Mouse (Mus musculus): ENCODE measurements around the gene Atp5mpl. TPM values are rescaled to one million over a fixed set of nuclear protein-coding genes. Genes with fewer than 3 reads are reported as not detected.

The Atp5mpl gene
- polyA plus RNA-seq (2012; rRNA removed), result 91.8 and 126 TPM in 2 replicates

DNA sequence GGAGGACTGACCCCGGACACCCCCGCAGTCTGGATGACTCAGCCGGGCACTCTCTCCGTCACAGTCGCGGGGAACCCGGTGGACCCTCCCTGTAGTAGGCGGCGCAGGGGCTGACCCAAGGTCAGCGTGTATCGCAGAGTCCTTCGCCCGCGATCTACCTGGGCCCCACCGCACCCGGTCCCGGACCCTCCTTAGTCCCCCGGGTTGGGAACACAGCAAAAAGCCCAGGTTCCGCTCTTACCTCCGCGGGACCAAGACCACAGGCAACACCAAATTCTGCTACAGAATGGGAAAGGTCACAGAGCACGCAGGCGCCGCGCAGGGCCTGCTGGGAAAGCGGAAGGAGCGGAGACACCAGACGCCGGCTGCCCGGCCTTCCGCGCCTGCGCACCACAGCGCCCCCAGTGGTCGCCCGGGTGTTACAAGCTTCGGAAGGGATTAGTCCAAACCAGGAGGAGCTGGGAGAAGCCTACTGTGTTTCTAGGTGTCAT lies at the start of gene Atp5mpl:
TSS of gene Atp5mpl (minus strand) at position 295 of the 491 bp plus-strand sequence.
- Histone ChIP-seq H3K36me3 (ENCODE audit: control insufficient read depth, insufficient read depth, low read length) (no peaks in the 10 kb centered on the region), H3K4me1 (ENCODE audit: control insufficient read depth, insufficient read depth, low read length) (peaks cover 31% of the 10 kb centered on the region), H3K27me3 (replicated peaks; ENCODE audit: control insufficient read depth, insufficient read depth, low read length) (no peaks in the 10 kb centered on the region), H3K4me3 (ENCODE audit: insufficient read depth, low read depth, low read length) (peak within 1 kb of the TSS; percentile 79), H3K27ac (ENCODE audit: insufficient read depth, low read depth, low read length) (peak within 1 kb of the TSS; percentile 96)
- TF ChIP-seq POLR2A (IDR thresholded peaks at IDR 0.05; ENCODE audit: low read depth, low read length), result peak; percentile 50
- TF ChIP-seq CTCF (conservative IDR thresholded peaks at IDR 0.05; ENCODE audit: insufficient read depth, insufficient read length, low read depth, low read length), result peak; percentile 78
- WGBS, result under 1% methylated on average over 37 of the region's 37 CpGs
- peak; percentile 97 for DNase-seq

DNA sequence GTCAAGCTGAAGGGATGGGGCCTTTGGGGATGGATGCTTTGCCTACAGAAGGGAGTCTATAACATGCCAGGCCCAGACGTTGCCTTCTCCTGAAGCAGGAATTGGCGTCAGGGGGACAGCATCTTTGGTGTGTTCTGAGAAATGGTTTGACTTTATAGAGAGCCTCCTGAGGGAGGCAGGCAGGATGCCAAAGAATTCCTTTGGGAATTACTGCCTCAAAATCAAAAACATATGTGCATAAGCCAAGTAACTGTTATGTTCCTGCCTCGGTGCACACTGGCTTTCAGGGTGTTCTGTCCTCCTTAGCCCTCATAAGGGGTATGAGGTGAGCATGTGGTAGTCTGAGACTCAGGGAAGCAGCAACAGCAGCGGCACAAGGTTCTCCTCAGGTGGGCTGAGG lies 49.6 kb upstream of the Atp5mpl start:
- TF ChIP-seq POLR2A (IDR thresholded peaks at IDR 0.05; ENCODE audit: low read depth, low read length) (no peak), CTCF (conservative IDR thresholded peaks at IDR 0.05; ENCODE audit: insufficient read depth, insufficient read length, low read depth, low read length) (no peak)
- Histone ChIP-seq H3K27ac (ENCODE audit: insufficient read depth, low read depth, low read length) (no peak overlapping the region), H3K27me3 (replicated peaks; ENCODE audit: control insufficient read depth, insufficient read depth, low read length) (no peaks in the 10 kb centered on the region), H3K4me1 (ENCODE audit: control insufficient read depth, insufficient read depth, low read length) (0 out of 2 replicates have a peak, but pooled peaks cover 2% of the 10 kb centered on the region), H3K36me3 (ENCODE audit: control insufficient read depth, insufficient read depth, low read length) (no peaks in the 10 kb centered on the region), H3K4me3 (ENCODE audit: insufficient read depth, low read depth, low read length) (no peak overlapping the region)
- WGBS, result 83% methylated on average over 4 of the region's 4 CpGs
- no peak for DNase-seq

DNA sequence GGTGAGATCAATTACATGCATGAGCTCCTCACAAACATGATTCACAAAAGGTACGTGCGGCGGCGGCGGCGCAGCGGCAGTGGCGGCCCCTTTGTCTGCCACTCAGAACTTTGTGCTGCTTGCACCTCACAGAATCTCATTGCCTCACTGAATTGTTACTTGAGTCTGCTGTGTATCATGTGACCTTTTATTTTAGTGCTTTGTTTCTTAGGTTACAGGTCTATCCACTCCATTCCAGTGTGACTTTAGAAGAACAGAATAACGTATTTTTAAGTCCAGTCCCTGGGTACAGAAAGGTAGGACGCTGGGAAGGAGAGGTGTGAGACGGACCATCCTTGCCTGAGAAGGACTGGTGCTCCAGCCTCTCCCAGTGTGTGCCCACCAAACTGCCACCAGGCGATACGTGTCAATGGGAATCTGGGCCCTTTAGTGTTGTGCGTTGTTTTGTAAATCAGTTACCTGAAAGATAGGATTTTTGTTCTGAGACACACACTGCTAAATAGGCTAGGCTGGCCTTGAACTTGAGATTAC lies 46.6 kb upstream of the Atp5mpl start:
- DNase-seq, result no peak
- Histone ChIP-seq H3K36me3 (ENCODE audit: control insufficient read depth, insufficient read depth, low read length) (no peaks in the 10 kb centered on the region), H3K27me3 (replicated peaks; ENCODE audit: control insufficient read depth, insufficient read depth, low read length) (no peaks in the 10 kb centered on the region), H3K4me1 (ENCODE audit: control insufficient read depth, insufficient read depth, low read length) (0 out of 2 replicates have a peak, but pooled peaks cover 2% of the 10 kb centered on the region), H3K27ac (ENCODE audit: insufficient read depth, low read depth, low read length) (no peak overlapping the region), H3K4me3 (ENCODE audit: insufficient read depth, low read depth, low read length) (no peak overlapping the region)
- WGBS, result 29% methylated on average over 14 of the region's 14 CpGs
- TF ChIP-seq CTCF (conservative IDR thresholded peaks at IDR 0.05; ENCODE audit: insufficient read depth, insufficient read length, low read depth, low read length) (no peak), POLR2A (IDR thresholded peaks at IDR 0.05; ENCODE audit: low read depth, low read length) (no peak)

DNA sequence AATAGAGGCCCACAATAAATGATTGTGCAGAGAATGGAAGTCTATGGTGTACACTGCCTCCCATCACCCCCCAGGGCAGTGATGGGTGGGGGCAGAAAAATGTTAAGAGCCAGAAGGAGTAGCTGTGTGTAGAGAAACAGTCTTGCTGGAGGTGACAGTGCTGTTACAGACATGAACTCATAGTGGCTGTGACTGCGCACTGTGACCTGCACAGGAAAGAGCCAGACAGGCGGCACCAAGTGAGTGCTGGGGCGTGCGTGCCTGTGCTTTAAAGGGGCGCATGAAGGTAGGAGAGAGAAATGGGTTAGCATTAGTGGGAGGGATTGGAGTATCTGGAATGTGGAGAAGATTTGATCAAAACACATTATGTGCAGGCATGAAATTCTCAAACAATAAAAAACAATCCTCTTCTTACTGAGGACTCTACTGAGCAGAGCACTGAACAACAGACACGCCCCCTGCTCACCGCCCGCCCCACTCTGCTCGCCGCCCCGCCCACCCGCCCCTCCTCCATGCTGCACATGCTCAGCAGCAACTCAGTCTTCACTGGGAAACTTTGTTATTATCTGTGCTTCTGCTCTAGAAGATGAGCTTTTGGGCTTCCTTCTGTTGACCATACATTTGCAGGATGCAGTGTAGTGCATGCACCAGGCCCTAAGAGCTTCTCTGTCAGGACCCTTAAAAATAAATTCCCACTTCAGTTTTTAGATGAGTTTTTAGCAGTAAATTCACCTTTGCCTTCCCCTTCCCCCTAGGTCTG lies 45.9 kb upstream of the Atp5mpl start:
- H3K36me3 ChIP-seq (ENCODE audit: control insufficient read depth, insufficient read depth, low read length), result no peaks in the 10 kb centered on the region
- no peaks in the 10 kb centered on the region for H3K27me3 ChIP-seq (replicated peaks; ENCODE audit: control insufficient read depth, insufficient read depth, low read length)
- 0 out of 2 replicates have a peak, but pooled peaks cover 2% of the 10 kb centered on the region for H3K4me1 ChIP-seq (ENCODE audit: control insufficient read depth, insufficient read depth, low read length)
- H3K27ac ChIP-seq (ENCODE audit: insufficient read depth, low read depth, low read length), result no peak overlapping the region
- no peak overlapping the region for H3K4me3 ChIP-seq (ENCODE audit: insufficient read depth, low read depth, low read length)
- 26% methylated on average over 12 of the region's 12 CpGs for WGBS
- DNase-seq, result peak; percentile 27
- TF ChIP-seq POLR2A (IDR thresholded peaks at IDR 0.05; ENCODE audit: low read depth, low read length), result no peak
- no peak for TF ChIP-seq CTCF (conservative IDR thresholded peaks at IDR 0.05; ENCODE audit: insufficient read depth, insufficient read length, low read depth, low read length)

DNA sequence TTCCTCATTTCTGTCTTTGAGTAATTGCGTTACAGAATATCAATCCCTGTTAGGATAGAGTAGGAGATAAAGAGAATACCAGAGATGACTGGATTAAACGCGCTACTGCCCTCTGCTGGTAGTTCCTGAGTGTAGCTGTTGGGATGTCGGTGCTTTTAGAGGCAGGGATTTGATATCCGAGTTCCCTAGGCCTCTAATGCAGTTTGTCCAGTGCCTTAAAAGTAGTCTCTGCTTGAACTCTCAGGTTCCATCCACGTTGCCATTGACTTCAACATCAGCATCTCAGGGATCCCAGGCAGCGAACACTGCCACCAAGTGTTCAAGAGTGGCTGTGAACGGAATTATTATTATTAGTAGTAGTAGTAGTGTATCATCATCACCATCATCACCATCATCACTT lies 34.4 kb upstream of the Atp5mpl start:
- 17% methylated on average over 8 of the region's 8 CpGs for WGBS
- H3K4me3 ChIP-seq (ENCODE audit: insufficient read depth, low read depth, low read length), result no peak overlapping the region
- no peak overlapping the region for H3K27ac ChIP-seq (ENCODE audit: insufficient read depth, low read depth, low read length)
- no peaks in the 10 kb centered on the region for H3K4me1 ChIP-seq (ENCODE audit: control insufficient read depth, insufficient read depth, low read length)
- H3K27me3 ChIP-seq (replicated peaks; ENCODE audit: control insufficient read depth, insufficient read depth, low read length), result no peaks in the 10 kb centered on the region
- peak; percentile 78 for DNase-seq
- H3K36me3 ChIP-seq (ENCODE audit: control insufficient read depth, insufficient read depth, low read length), result no peaks in the 10 kb centered on the region
- TF ChIP-seq CTCF (conservative IDR thresholded peaks at IDR 0.05; ENCODE audit: insufficient read depth, insufficient read length, low read depth, low read length) (peak; percentile 65), POLR2A (IDR thresholded peaks at IDR 0.05; ENCODE audit: low read depth, low read length) (no peak)

DNA sequence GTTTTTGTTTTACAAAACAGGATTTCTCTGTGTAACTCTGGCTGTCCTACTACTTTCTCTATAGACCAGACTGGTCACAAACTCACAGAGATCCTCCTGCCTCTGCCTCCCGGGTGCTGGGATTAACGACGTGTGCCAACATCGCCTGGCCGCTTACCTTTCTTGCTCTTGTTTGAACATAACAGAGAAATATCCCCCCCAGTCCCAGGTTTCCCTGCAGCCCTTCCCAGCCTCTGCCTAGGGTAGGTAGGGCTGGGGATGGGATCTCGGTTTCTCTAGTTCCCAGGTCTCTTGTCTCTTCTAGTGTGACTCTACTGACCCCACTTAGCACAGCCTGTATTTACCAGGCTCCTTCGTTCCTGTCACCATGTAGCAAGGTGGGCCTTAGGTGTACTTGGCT lies 33.0 kb upstream of the Atp5mpl start:
- Histone ChIP-seq H3K27ac (ENCODE audit: insufficient read depth, low read depth, low read length) (no peak overlapping the region), H3K36me3 (ENCODE audit: control insufficient read depth, insufficient read depth, low read length) (no peaks in the 10 kb centered on the region), H3K27me3 (replicated peaks; ENCODE audit: control insufficient read depth, insufficient read depth, low read length) (no peaks in the 10 kb centered on the region), H3K4me1 (ENCODE audit: control insufficient read depth, insufficient read depth, low read length) (no peaks in the 10 kb centered on the region), H3K4me3 (ENCODE audit: insufficient read depth, low read depth, low read length) (no peak overlapping the region)
- TF ChIP-seq POLR2A (IDR thresholded peaks at IDR 0.05; ENCODE audit: low read depth, low read length) (no peak), CTCF (conservative IDR thresholded peaks at IDR 0.05; ENCODE audit: insufficient read depth, insufficient read length, low read depth, low read length) (no peak)
- 92% methylated on average over 7 of the region's 7 CpGs for WGBS
- no peak for DNase-seq

DNA sequence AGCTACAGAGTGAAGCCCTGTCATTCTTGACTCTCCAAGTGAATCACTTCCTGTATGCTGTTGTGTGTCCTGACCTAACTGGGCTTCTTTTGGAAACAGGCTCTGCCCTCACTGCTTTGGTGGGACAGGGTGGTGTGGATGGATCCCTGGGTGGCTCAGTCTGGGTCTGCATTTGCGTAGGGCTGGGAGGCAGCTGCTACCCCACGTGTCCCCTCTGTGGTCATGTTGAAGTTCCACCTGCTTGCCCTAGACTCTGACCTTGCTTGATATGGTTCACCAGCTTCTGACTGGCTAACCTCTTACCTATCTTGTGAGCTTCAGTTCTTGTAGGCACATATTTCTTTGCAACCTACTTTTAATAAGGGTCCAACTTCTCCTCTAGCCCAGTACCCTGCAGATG lies 28.4 kb upstream of the Atp5mpl start:
- no peak overlapping the region for H3K4me3 ChIP-seq (ENCODE audit: insufficient read depth, low read depth, low read length)
- TF ChIP-seq POLR2A (IDR thresholded peaks at IDR 0.05; ENCODE audit: low read depth, low read length), result no peak
- no peak for TF ChIP-seq CTCF (conservative IDR thresholded peaks at IDR 0.05; ENCODE audit: insufficient read depth, insufficient read length, low read depth, low read length)
- no peaks in the 10 kb centered on the region for H3K27me3 ChIP-seq (replicated peaks; ENCODE audit: control insufficient read depth, insufficient read depth, low read length)
- no peaks in the 10 kb centered on the region for H3K36me3 ChIP-seq (ENCODE audit: control insufficient read depth, insufficient read depth, low read length)
- peak; percentile 80 for DNase-seq
- WGBS, result 64% methylated on average over 2 of the region's 2 CpGs
- H3K27ac ChIP-seq (ENCODE audit: insufficient read depth, low read depth, low read length), result no peak overlapping the region
- peaks cover 5% of the 10 kb centered on the region; the same call in 1 of the 2 replicates for H3K4me1 ChIP-seq (ENCODE audit: control insufficient read depth, insufficient read depth, low read length)
